29 mouse cellular contexts compared by ENCODE assay signal in the genomic region with DNA sequence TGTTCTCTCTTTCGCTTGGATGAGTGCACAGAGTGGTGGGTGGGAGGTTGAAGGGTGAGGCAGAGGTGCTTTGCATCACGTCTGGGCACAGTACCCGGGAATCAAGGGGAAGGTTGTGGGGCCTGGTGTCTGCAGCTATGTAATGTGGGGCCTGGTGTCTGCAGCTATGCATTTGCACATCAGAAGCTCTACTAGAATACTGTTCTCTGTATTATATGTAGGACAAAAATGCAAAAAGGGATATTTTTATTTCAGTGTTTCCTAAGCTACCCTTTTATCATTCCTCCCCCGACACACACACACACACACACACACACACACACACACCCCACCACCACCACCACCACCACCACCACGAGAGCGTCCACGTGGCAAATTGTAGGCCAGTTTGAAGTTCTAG. TPM values are rescaled to one million over a fixed set of nuclear protein-coding genes. Genes with fewer than 3 reads are reported as not detected.
A peak's percentile ranks its signal among the peaks of the same experiment; 100 is the strongest.
DNase-seq lines count a peak whose midpoint lies in the region; TF ChIP-seq lines count a peak whose summit lies in the region.
"Had no signal": no experiment of that assay in that cellular context is flagged by ENCODE, and none has a peak within 500 bp of the region (broad histone marks: within the 10 kb centered on the region; RNA-seq: fewer than 3 reads in every experiment).

No protein-coding gene starts in this region.

- no peak overlapping the region for H3K4me3 ChIP-seq in left cerebral cortex, adult 2 months
- H3K4me3 ChIP-seq: embryonic facial prominence, embryonic 10.5 days; embryonic facial prominence, embryonic 13.5 days; erythroblast, embryonic 14.5 days; forebrain, embryonic 12.5 days; forebrain, embryonic 15.5 days; gastrocnemius, adult 2 months; hindbrain, embryonic 13.5 days had no signal

- intact Hi-C loops in left cerebral cortex, adult 2 months (cut with DNase I), result no loop called here
- intact Hi-C loops in left cerebral cortex, postnatal 4 days (cut with DNase I), result no loop called here

- no peak for TF ChIP-seq CTCF in left cerebral cortex, adult 2 months (IDR thresholded peaks at IDR 0.05)

- H3K27ac ChIP-seq in left cerebral cortex, adult 2 months, result peak overlapping the region; percentile 83
- H3K27ac ChIP-seq: embryonic facial prominence, embryonic 10.5 days; embryonic facial prominence, embryonic 13.5 days; forebrain, embryonic 12.5 days; forebrain, embryonic 15.5 days; gastrocnemius, adult 2 months; hindbrain, embryonic 13.5 days had no signal

- DNase-seq in left cerebral cortex, adult 2 months (ENCODE audit: extremely low spot score in 1 of 2, low spot score in 2 of 2), result no peak
- DNase-seq in left cerebral cortex, postnatal 4 days, result no peak
- DNase-seq in right cerebral cortex, adult 18-20 months, result peak; percentile 20
- DNase-seq in right cerebral cortex, postnatal 36 days (ENCODE audit: low spot score in 2 of 2), result no peak
- DNase-seq in brain, adult 2 months (ENCODE audit: low read depth, low spot score), result peak; percentile 42
- DNase-seq in layer of hippocampus, postnatal 14 days (ENCODE audit: low spot score in 2 of 2), result no peak
- DNase-seq: adrenal gland, postnatal 10 days; adrenal gland, postnatal 36 days; B cell, adult 2 months; cerebellum, adult 11 months; cerebellum, adult 2 months; cerebellum, adult 9-11 months; cerebellum, postnatal 25 days; embryo, embryonic 11 days; gastrocnemius, adult 2 months; gastrocnemius, postnatal 14 days had no signal

RNA-seq across cellular contexts. Expression of a gene that starts 10.2 kb away (rescaled TPM):
- total RNA-seq in left cerebral cortex, adult 2 months (2021), result under 1 TPM in 1 of 2 experiments, not detected in 1; 0.57 TPM
- under 1 TPM; 0.44 to 0.50 TPM for total RNA-seq in left cerebral cortex, postnatal 4 days (2021)
- total RNA-seq in layer of hippocampus, postnatal 14 days (2021), result under 1 TPM; 0.28 to 0.67 TPM

RNA-seq across cellular contexts. Expression of a gene that starts 25.3 kb away (rescaled TPM):
- total RNA-seq in left cerebral cortex, adult 2 months (2021), result 10 to 100 TPM; 62.9 to 65.5 TPM
- 10 to 100 TPM; 66.3 to 67.5 TPM for total RNA-seq in left cerebral cortex, postnatal 4 days (2021)
- 10 to 100 TPM; 60.5 to 62.0 TPM for total RNA-seq in layer of hippocampus, postnatal 14 days (2021)

RNA-seq across cellular contexts. Expression of a gene that starts 25.4 kb away (rescaled TPM):
- total RNA-seq in left cerebral cortex, adult 2 months (2021), result 10 to 100 TPM; 59.5 to 60.2 TPM
- total RNA-seq in left cerebral cortex, postnatal 4 days (2021), result 10 to 100 TPM; 60.8 to 61.4 TPM
- 10 to 100 TPM; 54.2 to 56.9 TPM for total RNA-seq in layer of hippocampus, postnatal 14 days (2021)

RNA-seq across cellular contexts. Expression of a gene that starts 41.5 kb away (rescaled TPM):
- total RNA-seq in left cerebral cortex, adult 2 months (2021), result not detected
- total RNA-seq in left cerebral cortex, postnatal 4 days (2021), result not detected
- under 1 TPM; 0.14 to 0.25 TPM for total RNA-seq in layer of hippocampus, postnatal 14 days (2021)
- total RNA-seq: adrenal gland, adult 18-20 months; adrenal gland, postnatal 10 days; adrenal gland, postnatal 36 days; CH12.LX; common myeloid progenitor, adult 5-6 weeks; gastrocnemius, adult 2 months; gastrocnemius, postnatal 14 days; gastrocnemius, postnatal 4 days; heart, adult 8-10 months; heart, postnatal 25 days; hematopoietic stem cell, adult 5-6 weeks had no signal

Comparison
In these comparisons a context has a peak if more than half of its experiments do, and no peak if none do; other contexts are left out.
1. DNase-seq: peak in right cerebral cortex, adult 18-20 months (single experiment) and brain, adult 2 months (single experiment); none in left cerebral cortex, adult 2 months (0 of 2), left cerebral cortex, postnatal 4 days (single experiment), right cerebral cortex, postnatal 36 days (0 of 2) and layer of hippocampus, postnatal 14 days (0 of 2).